Mouse (Mus musculus): ENCODE data around the gene Cdhr1. TPM values are rescaled to one million over a fixed set of nuclear protein-coding genes. Genes with fewer than 3 reads are reported as not detected.
"Not testable (repeated sequence)": the region's sequence is repeated elsewhere in the genome, so short reads cannot be mapped to it uniquely, and the experiment has no call there.

Cdhr1 gene
- total RNA-seq (2021), result 0.06 TPM in 1 of 2 replicates, not detected in the other
- long read RNA-seq, result 0 reads

- DNase-seq, result peak; percentile 14
These were observed at the start of gene Cdhr1 for GRCm38 (mm10) chr14:37097956-37098530. Gene Cdhr1 (minus strand): TSS chr14:37098347.

GRCm38 (mm10) chr14:37139051-37139710 lies 41.0 kb upstream of the Cdhr1 start:
- DNase-seq, result no peak

- not testable (repeated sequence) for DNase-seq
These were observed 39.4 kb upstream of the Cdhr1 start for GRCm38 (mm10) chr14:37137596-37137995.

DNA sequence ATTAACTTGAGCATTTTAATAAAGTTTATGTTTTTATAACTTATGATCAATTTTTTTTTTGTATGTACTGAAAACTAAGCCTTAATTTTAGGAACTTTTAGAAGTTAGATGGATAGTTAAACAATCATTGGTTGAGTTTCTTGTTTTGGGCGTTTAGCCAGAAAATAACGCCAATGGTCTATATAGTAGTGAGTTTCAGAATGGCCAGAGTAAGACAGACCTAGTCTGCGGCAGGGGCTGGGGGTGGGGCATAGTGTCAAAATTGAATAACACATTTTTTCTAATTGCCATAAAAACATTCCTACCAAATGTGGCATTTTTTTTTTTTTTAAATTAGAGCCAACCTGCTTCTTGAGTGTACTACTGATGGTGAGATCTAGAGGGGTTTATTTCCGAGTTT lies 38.0 kb upstream of the Cdhr1 start:
- no peak for DNase-seq

DNA sequence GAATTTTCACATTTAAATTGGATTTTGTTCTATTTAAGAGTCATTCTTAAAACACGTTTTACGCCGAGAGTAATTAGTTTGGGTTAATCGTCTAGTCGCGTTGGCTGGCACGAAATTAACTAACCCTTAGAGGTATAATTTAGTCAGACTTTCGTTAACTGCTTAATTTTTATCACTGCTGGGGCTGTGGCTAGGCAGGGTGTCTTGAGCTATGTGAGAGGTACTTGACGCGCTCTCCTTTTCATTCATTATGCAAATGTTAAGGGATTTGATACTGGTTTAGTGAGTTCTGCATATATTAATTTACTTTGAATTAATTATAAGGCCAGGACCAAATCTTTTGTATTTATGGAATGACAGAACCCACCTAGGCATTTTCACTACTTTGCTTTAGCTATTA lies 37.5 kb upstream of the Cdhr1 start:
- DNase-seq, result no peak

DNA sequence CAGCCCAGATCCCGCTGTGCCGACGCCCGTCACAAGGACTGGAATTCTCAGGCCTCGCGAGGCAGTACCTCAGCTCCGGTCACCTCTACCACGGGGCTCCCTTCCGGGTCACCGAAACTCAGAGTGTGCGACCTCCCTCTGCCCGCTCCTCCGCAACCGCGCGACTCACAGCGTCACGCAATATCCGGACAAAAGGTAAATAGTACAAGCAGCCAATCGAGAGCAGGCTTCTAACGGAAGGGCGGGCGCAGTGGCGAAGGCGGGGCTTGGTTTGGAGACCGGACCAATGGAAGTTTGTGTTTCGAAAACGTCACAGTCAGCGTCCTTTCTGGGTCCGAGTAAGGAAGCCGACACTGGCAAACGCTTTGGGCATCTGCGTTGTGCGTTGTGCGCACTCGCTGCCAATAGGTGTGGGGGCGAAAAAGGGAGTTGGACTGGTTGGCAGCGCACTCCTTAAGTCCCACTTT lies 37.0 kb upstream of the Cdhr1 start, which contains the start of gene Ghitm:
TSS of gene Ghitm (minus strand) at position 146 of the 467 bp plus-strand sequence.
- DNase-seq, result peak; percentile 94

GRCm38 (mm10) chr14:37134304-37135126 lies 36.4 kb upstream of the Cdhr1 start:
- DNase-seq, result peak; percentile 21

- peak; percentile 14 for DNase-seq
These were observed 29.5 kb upstream of the Cdhr1 start for GRCm38 (mm10) chr14:37127652-37128051.

DNA sequence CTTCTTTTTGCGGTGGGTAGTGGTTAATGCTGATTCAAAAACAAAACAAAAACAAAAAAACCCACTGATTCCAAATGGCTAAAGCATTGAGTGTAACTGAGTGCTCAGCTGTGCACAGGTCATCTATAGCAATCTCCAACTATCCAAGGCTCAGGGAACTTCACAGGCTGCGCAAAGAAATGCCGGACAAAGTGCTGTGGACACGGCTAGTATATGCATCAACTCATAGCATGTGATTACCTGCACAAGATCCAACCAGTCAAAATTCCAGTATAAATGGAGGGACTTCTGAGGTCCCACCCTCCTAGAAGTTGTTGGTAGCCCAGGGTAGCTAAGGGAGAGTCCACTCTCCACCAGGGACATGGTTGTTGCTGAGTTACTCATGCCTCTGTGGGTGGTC lies 21.1 kb upstream of the Cdhr1 start:
- DNase-seq, result no peak

GRCm38 (mm10) chr14:37113922-37114321 lies 15.8 kb upstream of the Cdhr1 start, which contains the start of gene 2610528A11Rik:
Gene 2610528A11Rik (minus strand): TSS chr14:37114022.
- no peak for DNase-seq

DNA sequence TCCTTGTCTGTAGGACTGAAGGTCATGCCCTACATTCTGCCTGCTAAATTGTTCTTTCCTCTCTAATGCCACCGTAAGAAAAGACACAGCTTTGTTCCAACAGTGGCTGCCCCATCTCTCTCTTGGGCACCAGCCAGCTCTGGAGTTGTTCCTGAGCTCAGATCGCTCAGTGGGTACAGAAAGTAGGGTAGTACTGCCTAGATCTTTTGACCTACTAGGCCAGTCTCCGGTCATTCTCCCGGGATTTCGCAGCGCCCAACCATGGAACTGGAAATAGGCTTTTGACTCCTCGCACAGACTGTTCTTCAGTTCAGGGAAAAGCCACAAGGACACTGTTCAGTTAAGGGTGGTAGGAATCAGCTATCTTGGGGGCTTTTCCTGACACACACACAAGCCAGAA lies 14.8 kb upstream of the Cdhr1 start:
- peak; percentile 42 for DNase-seq

- no peak for DNase-seq
These were observed 13.2 kb upstream of the Cdhr1 start for GRCm38 (mm10) chr14:37111371-37111770.

GRCm38 (mm10) chr14:37110456-37110855 lies 12.3 kb upstream of the Cdhr1 start:
- DNase-seq, result no peak

GRCm38 (mm10) chr14:37109975-37110374 lies 11.8 kb upstream of the Cdhr1 start:
- no peak for DNase-seq

GRCm38 (mm10) chr14:37109460-37109859 lies 11.3 kb upstream of the Cdhr1 start:
- no peak for DNase-seq

GRCm38 (mm10) chr14:37105846-37106245 lies 7.7 kb upstream of the Cdhr1 start:
- DNase-seq, result no peak

GRCm38 (mm10) chr14:37104747-37105146 lies 6.6 kb upstream of the Cdhr1 start:
- peak; percentile 18 for DNase-seq

- DNase-seq, result no peak
These were observed 4.3 kb upstream of the Cdhr1 start for GRCm38 (mm10) chr14:37102484-37102883.

DNA sequence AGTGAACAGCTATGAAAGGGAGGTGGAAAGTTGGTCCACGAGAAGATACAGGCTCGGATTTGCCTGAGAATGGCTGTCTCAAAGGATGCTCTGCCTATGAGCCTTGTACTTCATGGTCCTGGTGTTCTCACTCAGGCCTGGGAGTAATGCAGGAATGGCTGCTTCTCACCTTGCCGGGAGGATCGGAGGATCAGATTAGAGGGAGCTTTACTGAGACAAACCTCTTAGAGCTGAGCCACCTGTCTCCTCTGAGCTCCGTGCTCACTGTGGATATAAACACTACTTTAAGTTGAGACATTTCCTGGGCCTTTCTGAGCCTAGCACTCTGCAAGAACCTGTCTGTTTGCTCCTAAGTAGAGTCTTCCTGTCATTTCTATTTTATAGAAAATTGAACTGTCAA lies 3.4 kb upstream of the Cdhr1 start:
- no peak for DNase-seq

- DNase-seq, result no peak
These were observed 2.6 kb downstream of the Cdhr1 start for GRCm38 (mm10) chr14:37095556-37095955.

- DNase-seq, result no peak
These were observed 3.7 kb downstream of the Cdhr1 start for GRCm38 (mm10) chr14:37094436-37094835.

- DNase-seq, result no peak
These were observed 14.4 kb downstream of the Cdhr1 start for GRCm38 (mm10) chr14:37083755-37084154.

DNA sequence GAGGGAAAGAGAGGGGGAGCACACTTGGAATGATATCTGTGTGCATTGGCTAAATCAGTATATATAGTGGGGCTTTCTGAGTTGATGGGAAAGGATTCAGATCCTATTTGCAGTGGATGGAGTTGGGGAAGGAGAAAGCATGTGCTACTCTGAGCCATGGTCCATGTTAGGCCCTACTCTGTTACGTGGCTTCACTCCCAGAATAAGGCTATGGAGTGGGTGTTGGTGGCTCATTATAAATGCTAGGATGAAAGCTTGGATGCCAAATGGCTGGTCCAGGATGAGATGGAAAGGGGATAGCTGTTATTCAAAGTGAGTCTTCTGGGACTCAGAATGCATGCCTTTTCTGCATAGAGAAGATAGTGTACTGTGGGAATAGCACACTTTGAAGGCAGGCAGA lies 17.4 kb downstream of the Cdhr1 start:
- DNase-seq, result no peak

Measured in adrenal gland, postnatal 25 days (tissue).